Mouse (Mus musculus): ENCODE results near the gene Eps8l2. TPM values are rescaled to one million over a fixed set of nuclear protein-coding genes. Genes with fewer than 3 reads are reported as not detected.
"Not testable (repeated sequence)": the region's sequence is repeated elsewhere in the genome, so short reads cannot be mapped to it uniquely, and the experiment has no call there.

Gene Eps8l2
- polyA plus RNA-seq, 1 experiment from 2014 or later: 0.67 TPM

- ATAC-seq: peak; percentile 97
- under 1% methylated on average over 57 of the region's 57 CpGs for WGBS
These were observed 53.2 kb downstream of the Eps8l2 start, which contains the start of gene Taldo1 for GRCm38 (mm10) chr7:141391625-141392551. TSS of gene Taldo1 (plus strand) at chr7:141392199.

DNA sequence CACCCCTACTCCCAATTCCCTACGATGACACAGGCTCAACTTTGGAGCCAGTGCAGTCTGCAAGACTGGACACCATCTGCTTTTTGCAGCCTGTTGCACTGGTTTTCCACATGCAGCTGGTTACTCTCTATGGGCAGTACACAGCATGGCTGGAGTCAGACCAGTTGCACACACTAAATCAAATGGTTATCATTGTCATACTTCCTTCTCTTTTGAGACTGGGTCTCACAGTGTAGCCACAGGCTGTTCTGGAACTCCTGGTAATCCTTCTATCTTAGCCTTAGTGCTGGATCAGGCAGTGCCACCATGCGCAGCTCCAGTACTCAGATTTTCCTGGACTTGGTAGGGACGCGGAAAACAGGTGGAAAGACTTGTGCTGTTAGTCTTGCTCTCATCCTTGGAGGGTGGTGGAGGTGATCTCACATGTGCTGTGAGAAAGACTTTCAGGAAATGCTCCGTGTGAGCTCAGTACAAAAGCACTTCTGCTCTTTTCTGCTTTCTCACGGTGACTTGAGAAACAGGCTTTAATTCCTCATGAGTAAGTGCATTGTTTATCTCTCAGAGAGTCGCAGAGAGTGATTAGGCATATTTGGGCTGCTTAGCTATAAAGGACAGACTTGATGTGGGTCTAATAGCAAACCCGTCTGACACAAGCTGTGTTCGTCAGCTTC lies 54.0 kb downstream of the Eps8l2 start:
- Histone ChIP-seq H3K9ac (replicated peaks; ENCODE audit: low read depth, low read length) (peak overlapping the region; percentile 87), H3K4me1 (replicated peaks; ENCODE audit: control insufficient read depth, insufficient read depth, low read length) (peaks cover 13% of the 10 kb centered on the region), H3K36me3 (ENCODE audit: control insufficient read depth, insufficient read depth) (peaks cover 4% of the 10 kb centered on the region; the same call in 1 of the 2 replicates), H3K4me2 (ENCODE audit: low read length) (peak overlapping the region; percentile 97), H3K27ac (ENCODE audit: low read length) (no peak overlapping the region), H3K27me3 (replicated peaks; ENCODE audit: control insufficient read depth, insufficient read depth, low read length) (no peaks in the 10 kb centered on the region), H3K9me3 (ENCODE audit: control insufficient read depth, low read length) (no peaks in the 10 kb centered on the region), H3K4me3 (replicated peaks; ENCODE audit: low read length) (peak overlapping the region; percentile 79)
- no peak; the same call in 1 of the 2 replicates for ATAC-seq
- WGBS: 12% methylated on average over 9 of the region's 9 CpGs

More at GRCm38 (mm10) chr7:141391625-141392551, 53.2 kb downstream of the Eps8l2 start, which contains the start of gene Taldo1:
- peak within 1 kb of the TSS; percentile 76 for H3K27ac ChIP-seq (ENCODE audit: low read length)
- H3K36me3 ChIP-seq (ENCODE audit: control insufficient read depth, insufficient read depth): peaks cover 4% of the 10 kb centered on the region; the same call in 1 of the 2 replicates
- peak within 1 kb of the TSS; percentile 87 for H3K9ac ChIP-seq (replicated peaks; ENCODE audit: low read depth, low read length)
- H3K27me3 ChIP-seq (replicated peaks; ENCODE audit: control insufficient read depth, insufficient read depth, low read length): no peaks in the 10 kb centered on the region
- no peaks in the 10 kb centered on the region for H3K9me3 ChIP-seq (ENCODE audit: control insufficient read depth, low read length)
- H3K4me2 ChIP-seq (ENCODE audit: low read length): peak within 1 kb of the TSS; percentile 97
- peak within 1 kb of the TSS; percentile 79 for H3K4me3 ChIP-seq (replicated peaks; ENCODE audit: low read length)
- peaks cover 13% of the 10 kb centered on the region for H3K4me1 ChIP-seq (replicated peaks; ENCODE audit: control insufficient read depth, insufficient read depth, low read length)

- H3K27me3 ChIP-seq (replicated peaks; ENCODE audit: control insufficient read depth, insufficient read depth, low read length): no peaks in the 10 kb centered on the region
- no peak overlapping the region for H3K27ac ChIP-seq (ENCODE audit: low read length)
- no peaks in the 10 kb centered on the region for H3K9me3 ChIP-seq (ENCODE audit: control insufficient read depth, low read length)
- H3K4me1 ChIP-seq (replicated peaks; ENCODE audit: control insufficient read depth, insufficient read depth, low read length): peaks cover 13% of the 10 kb centered on the region
- H3K9ac ChIP-seq (replicated peaks; ENCODE audit: low read depth, low read length): no peak overlapping the region
- H3K4me2 ChIP-seq (ENCODE audit: low read length): no peak overlapping the region
- H3K4me3 ChIP-seq (replicated peaks; ENCODE audit: low read length): no peak overlapping the region
- H3K36me3 ChIP-seq (ENCODE audit: control insufficient read depth, insufficient read depth): peaks cover 8% of the 10 kb centered on the region; the same call in 1 of the 2 replicates
- WGBS: 91% methylated on average over 7 of the region's 7 CpGs
- no peak for ATAC-seq
These were observed 55.5 kb downstream of the Eps8l2 start for GRCm38 (mm10) chr7:141394158-141394557.

DNA sequence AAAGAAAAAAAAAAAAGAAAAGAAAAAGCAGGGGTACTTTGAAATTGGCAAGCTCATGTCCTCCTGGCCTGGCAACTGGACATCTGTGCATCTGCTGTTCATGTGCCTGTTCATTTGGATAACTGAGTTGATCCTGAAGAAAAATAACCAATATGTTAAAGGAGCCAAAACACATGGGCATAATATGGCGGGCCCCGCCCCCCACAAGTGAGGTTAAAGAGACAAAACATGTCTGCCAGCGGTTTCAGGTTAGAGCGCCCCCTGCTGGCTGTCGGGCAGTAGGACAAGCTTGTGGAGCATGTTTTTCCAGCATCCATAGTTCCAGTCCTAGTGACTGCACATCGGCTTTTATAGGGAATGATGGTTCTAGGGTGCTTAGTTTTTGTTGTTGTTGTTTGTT lies 56.1 kb downstream of the Eps8l2 start:
- H3K4me2 ChIP-seq (ENCODE audit: low read length): no peak overlapping the region
- H3K4me3 ChIP-seq (replicated peaks; ENCODE audit: low read length): no peak overlapping the region
- 15% methylated on average over 6 of the region's 6 CpGs for WGBS
- peaks cover 13% of the 10 kb centered on the region for H3K4me1 ChIP-seq (replicated peaks; ENCODE audit: control insufficient read depth, insufficient read depth, low read length)
- no peak for ATAC-seq
- H3K9me3 ChIP-seq (ENCODE audit: control insufficient read depth, low read length): no peaks in the 10 kb centered on the region
- no peak overlapping the region for H3K9ac ChIP-seq (replicated peaks; ENCODE audit: low read depth, low read length)
- no peak overlapping the region for H3K27ac ChIP-seq (ENCODE audit: low read length)
- peaks cover 10% of the 10 kb centered on the region; the same call in 1 of the 2 replicates for H3K36me3 ChIP-seq (ENCODE audit: control insufficient read depth, insufficient read depth)
- H3K27me3 ChIP-seq (replicated peaks; ENCODE audit: control insufficient read depth, insufficient read depth, low read length): no peaks in the 10 kb centered on the region

DNA sequence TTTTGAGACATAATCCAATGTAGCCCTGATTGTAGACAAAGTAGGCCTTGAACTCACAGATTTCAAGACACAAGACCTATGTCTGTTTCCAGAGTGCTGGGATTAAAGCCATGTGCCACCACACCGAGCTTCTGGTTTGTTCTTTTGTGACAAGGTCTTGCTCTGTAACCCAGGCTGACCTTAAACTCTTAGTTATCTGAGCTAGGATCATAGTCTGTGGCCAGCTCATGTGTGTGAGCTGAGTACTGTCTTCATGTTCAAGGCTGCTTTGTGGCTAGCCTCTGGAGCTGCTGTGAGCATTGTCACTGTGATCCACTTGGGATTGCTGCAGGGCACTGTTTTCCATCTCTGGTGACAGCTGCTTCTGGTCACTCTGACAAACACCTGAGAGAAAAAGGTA lies 56.7 kb downstream of the Eps8l2 start:
- peaks cover 13% of the 10 kb centered on the region for H3K4me1 ChIP-seq (replicated peaks; ENCODE audit: control insufficient read depth, insufficient read depth, low read length)
- H3K36me3 ChIP-seq (ENCODE audit: control insufficient read depth, insufficient read depth): peaks cover 11% of the 10 kb centered on the region; the same call in 1 of the 2 replicates
- no peaks in the 10 kb centered on the region for H3K27me3 ChIP-seq (replicated peaks; ENCODE audit: control insufficient read depth, insufficient read depth, low read length)
- no peak overlapping the region for H3K4me3 ChIP-seq (replicated peaks; ENCODE audit: low read length)
- H3K9me3 ChIP-seq (ENCODE audit: control insufficient read depth, low read length): no peaks in the 10 kb centered on the region
- H3K9ac ChIP-seq (replicated peaks; ENCODE audit: low read depth, low read length): no peak overlapping the region
- H3K4me2 ChIP-seq (ENCODE audit: low read length): no peak overlapping the region
- H3K27ac ChIP-seq (ENCODE audit: low read length): no peak overlapping the region
- ATAC-seq: no peak
- 84% methylated on average over 1 of the region's 1 CpGs for WGBS

GRCm38 (mm10) chr7:141403305-141403704 lies 64.6 kb downstream of the Eps8l2 start:
- H3K4me1 ChIP-seq (replicated peaks; ENCODE audit: control insufficient read depth, insufficient read depth, low read length): no peaks in the 10 kb centered on the region
- H3K9ac ChIP-seq (replicated peaks; ENCODE audit: low read depth, low read length): no peak overlapping the region
- no peaks in the 10 kb centered on the region for H3K9me3 ChIP-seq (ENCODE audit: control insufficient read depth, low read length)
- ATAC-seq: 0 out of 2 replicates have a peak, but pooled peaks have one; percentile 31
- no peaks in the 10 kb centered on the region for H3K27me3 ChIP-seq (replicated peaks; ENCODE audit: control insufficient read depth, insufficient read depth, low read length)
- WGBS: 42% methylated on average over 5 of the region's 5 CpGs
- no peak overlapping the region for H3K4me2 ChIP-seq (ENCODE audit: low read length)
- peaks cover 17% of the 10 kb centered on the region; the same call in 1 of the 2 replicates for H3K36me3 ChIP-seq (ENCODE audit: control insufficient read depth, insufficient read depth)
- no peak overlapping the region for H3K4me3 ChIP-seq (replicated peaks; ENCODE audit: low read length)
- no peak overlapping the region for H3K27ac ChIP-seq (ENCODE audit: low read length)

DNA sequence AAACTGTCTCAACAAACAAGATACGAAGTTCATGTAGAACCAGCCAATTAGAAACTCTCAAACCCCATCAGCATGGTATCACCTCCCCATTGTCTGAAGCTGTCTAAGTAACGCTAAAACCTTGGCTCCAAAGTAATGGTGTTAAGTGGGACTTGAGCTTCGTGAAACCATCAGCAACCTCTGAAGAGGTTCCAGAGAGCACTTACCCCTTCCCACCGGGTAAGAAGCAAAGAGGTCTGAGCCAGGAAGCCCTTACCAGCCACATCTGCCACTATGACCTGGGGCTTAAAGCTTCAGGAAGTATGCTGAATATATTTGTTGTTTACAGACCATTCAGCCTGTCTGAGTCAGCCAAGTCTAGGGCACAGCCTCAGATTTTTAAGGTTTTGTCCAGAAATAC lies 66.8 kb downstream of the Eps8l2 start:
- no peak for ATAC-seq
- Histone ChIP-seq H3K9me3 (ENCODE audit: control insufficient read depth, low read length) (no peaks in the 10 kb centered on the region), H3K36me3 (ENCODE audit: control insufficient read depth, insufficient read depth) (peaks cover 9% of the 10 kb centered on the region), H3K4me2 (ENCODE audit: low read length) (no peak overlapping the region), H3K4me3 (replicated peaks; ENCODE audit: low read length) (no peak overlapping the region), H3K9ac (replicated peaks; ENCODE audit: low read depth, low read length) (no peak overlapping the region), H3K4me1 (replicated peaks; ENCODE audit: control insufficient read depth, insufficient read depth, low read length) (peaks cover 5% of the 10 kb centered on the region), H3K27ac (ENCODE audit: low read length) (no peak overlapping the region), H3K27me3 (replicated peaks; ENCODE audit: control insufficient read depth, insufficient read depth, low read length) (no peaks in the 10 kb centered on the region)
- 80% methylated on average over 4 of the region's 4 CpGs for WGBS

GRCm38 (mm10) chr7:141407670-141408069 lies 69.0 kb downstream of the Eps8l2 start:
- not testable (repeated sequence) for H3K4me2 ChIP-seq (ENCODE audit: low read length); H3K27ac ChIP-seq (ENCODE audit: low read length); ATAC-seq; H3K36me3 ChIP-seq (ENCODE audit: control insufficient read depth, insufficient read depth); H3K27me3 ChIP-seq (replicated peaks; ENCODE audit: control insufficient read depth, insufficient read depth, low read length); H3K4me3 ChIP-seq (replicated peaks; ENCODE audit: low read length); H3K4me1 ChIP-seq (replicated peaks; ENCODE audit: control insufficient read depth, insufficient read depth, low read length); H3K9me3 ChIP-seq (ENCODE audit: control insufficient read depth, low read length); H3K9ac ChIP-seq (replicated peaks; ENCODE audit: low read depth, low read length)
- WGBS: 96% methylated on average over 7 of the region's 7 CpGs

- Histone ChIP-seq H3K36me3 (ENCODE audit: control insufficient read depth, insufficient read depth) (no peaks in the 10 kb centered on the region; the same call in none of the 2 replicates), H3K9ac (replicated peaks; ENCODE audit: low read depth, low read length) (peak overlapping the region; percentile 15; the same call in 1 of the 2 replicates), H3K27ac (ENCODE audit: low read length) (no peak overlapping the region), H3K4me3 (replicated peaks; ENCODE audit: low read length) (no peak overlapping the region), H3K27me3 (replicated peaks; ENCODE audit: control insufficient read depth, insufficient read depth, low read length) (no peaks in the 10 kb centered on the region), H3K4me2 (ENCODE audit: low read length) (no peak overlapping the region; the same call in 1 of the 2 replicates), H3K9me3 (ENCODE audit: control insufficient read depth, low read length) (no peaks in the 10 kb centered on the region), H3K4me1 (replicated peaks; ENCODE audit: control insufficient read depth, insufficient read depth, low read length) (peaks cover 12% of the 10 kb centered on the region)
- ATAC-seq: peak; percentile 67
- WGBS: 10% methylated on average over 11 of the region's 11 CpGs
These were observed 70.2 kb downstream of the Eps8l2 start for GRCm38 (mm10) chr7:141408833-141409232.
